Mouse (Mus musculus): ENCODE data around the gene Cfap300. TPM values are rescaled to one million over a fixed set of nuclear protein-coding genes. Genes with fewer than 3 reads are reported as not detected.

Gene Cfap300
- polyA plus RNA-seq, 2 experiments, result 9.5 to 12.5 TPM

- ATAC-seq (ENCODE audit: low FRiP score, low read depth) (no peak), DNase-seq (ENCODE audit: low spot score) (peak; percentile 26)
- Histone ChIP-seq H3K4me1 (ENCODE audit: control insufficient read depth, insufficient read depth, low read length) (no peaks in the 10 kb centered on the region), H3K27ac (replicated peaks; ENCODE audit: low read depth, low read length) (no peak overlapping the region), H3K27me3 (ENCODE audit: control insufficient read depth, insufficient read depth, low read length) (no peaks in the 10 kb centered on the region), H3K4me3 (replicated peaks; ENCODE audit: low read length) (no peak overlapping the region), H3K36me3 (ENCODE audit: control insufficient read depth, insufficient read depth, low read length) (no peaks in the 10 kb centered on the region), H3K9me3 (ENCODE audit: control insufficient read depth, low read length) (no peaks in the 10 kb centered on the region), H3K9ac (ENCODE audit: low read depth, low read length, severe bottlenecking) (no peak overlapping the region), H3K4me2 (replicated peaks; ENCODE audit: low read depth, low read length, severe bottlenecking) (no peak overlapping the region)
- no peak for TF ChIP-seq POLR2A (IDR thresholded peaks at IDR 0.05; ENCODE audit: borderline replicate concordance, extremely low read depth, insufficient read depth, insufficient read length)
- 13% methylated on average over 1 of the region's 1 CpGs for WGBS
These were observed 12.2 kb upstream of the Cfap300 start for GRCm38 (mm10) chr9:8054831-8055230.

GRCm38 (mm10) chr9:8043044-8043387 lies 393 bp upstream of the Cfap300 start:
- Histone ChIP-seq H3K4me1 (ENCODE audit: control insufficient read depth, insufficient read depth, low read length) (peaks cover 4% of the 10 kb centered on the region), H3K9ac (ENCODE audit: low read depth, low read length, severe bottlenecking) (no peak overlapping the region), H3K9me3 (ENCODE audit: control insufficient read depth, low read length) (no peaks in the 10 kb centered on the region), H3K27ac (replicated peaks; ENCODE audit: low read depth, low read length) (peak overlapping the region; percentile 65), H3K36me3 (ENCODE audit: control insufficient read depth, insufficient read depth, low read length) (no peaks in the 10 kb centered on the region), H3K4me2 (replicated peaks; ENCODE audit: low read depth, low read length, severe bottlenecking) (peak overlapping the region; percentile 54), H3K4me3 (replicated peaks; ENCODE audit: low read length) (peak overlapping the region; percentile 72), H3K27me3 (ENCODE audit: control insufficient read depth, insufficient read depth, low read length) (no peaks in the 10 kb centered on the region)
- 0 out of 2 replicates have a peak, but pooled peaks have one; percentile 11 for ATAC-seq (ENCODE audit: low FRiP score, low read depth)
- TF ChIP-seq POLR2A (IDR thresholded peaks at IDR 0.05; ENCODE audit: borderline replicate concordance, extremely low read depth, insufficient read depth, insufficient read length), result no peak
- 16% methylated on average over 5 of the region's 5 CpGs for WGBS
- DNase-seq (ENCODE audit: low spot score), result peak; percentile 5

GRCm38 (mm10) chr9:8035546-8035945 lies 7.1 kb downstream of the Cfap300 start:
- TF ChIP-seq POLR2A (IDR thresholded peaks at IDR 0.05; ENCODE audit: borderline replicate concordance, extremely low read depth, insufficient read depth, insufficient read length), result no peak
- no peak overlapping the region for H3K4me3 ChIP-seq (replicated peaks; ENCODE audit: low read length)
- no peak overlapping the region for H3K27ac ChIP-seq (replicated peaks; ENCODE audit: low read depth, low read length)
- WGBS, result 21% methylated on average over 7 of the region's 7 CpGs
- no peaks in the 10 kb centered on the region for H3K27me3 ChIP-seq (ENCODE audit: control insufficient read depth, insufficient read depth, low read length)
- H3K4me2 ChIP-seq (replicated peaks; ENCODE audit: low read depth, low read length, severe bottlenecking), result no peak overlapping the region
- H3K9ac ChIP-seq (ENCODE audit: low read depth, low read length, severe bottlenecking), result no peak overlapping the region
- no peaks in the 10 kb centered on the region for H3K9me3 ChIP-seq (ENCODE audit: control insufficient read depth, low read length)
- no peaks in the 10 kb centered on the region for H3K36me3 ChIP-seq (ENCODE audit: control insufficient read depth, insufficient read depth, low read length)
- DNase-seq (ENCODE audit: low spot score), result no peak
- H3K4me1 ChIP-seq (ENCODE audit: control insufficient read depth, insufficient read depth, low read length), result no peaks in the 10 kb centered on the region
- no peak; the same call in 1 of the 2 replicates for ATAC-seq (ENCODE audit: low FRiP score, low read depth)

DNA sequence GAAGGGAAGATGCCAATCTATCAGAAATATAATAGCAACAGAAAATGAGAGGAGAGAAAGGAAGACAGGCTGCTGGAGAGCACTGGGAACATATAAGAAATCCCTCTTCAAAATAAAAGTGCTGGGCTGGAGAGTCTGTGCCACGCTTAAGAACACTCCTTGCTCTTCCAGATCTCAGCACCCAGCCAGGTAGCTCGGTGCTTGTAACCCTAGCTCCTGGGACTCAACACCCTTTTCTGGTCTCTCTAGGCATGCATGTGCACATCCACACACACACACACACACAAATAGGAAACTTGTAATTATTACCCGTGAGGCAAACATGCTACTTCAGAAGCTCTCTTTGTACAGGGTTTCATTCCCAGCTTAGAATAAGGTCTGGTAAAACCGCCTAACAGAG lies 7.5 kb downstream of the Cfap300 start:
- no peak; the same call in 1 of the 2 replicates for ATAC-seq (ENCODE audit: low FRiP score, low read depth)
- TF ChIP-seq POLR2A (IDR thresholded peaks at IDR 0.05; ENCODE audit: borderline replicate concordance, extremely low read depth, insufficient read depth, insufficient read length), result no peak
- no peaks in the 10 kb centered on the region for H3K36me3 ChIP-seq (ENCODE audit: control insufficient read depth, insufficient read depth, low read length)
- no peak overlapping the region for H3K9ac ChIP-seq (ENCODE audit: low read depth, low read length, severe bottlenecking)
- H3K4me3 ChIP-seq (replicated peaks; ENCODE audit: low read length), result no peak overlapping the region
- no peak overlapping the region for H3K27ac ChIP-seq (replicated peaks; ENCODE audit: low read depth, low read length)
- H3K4me2 ChIP-seq (replicated peaks; ENCODE audit: low read depth, low read length, severe bottlenecking), result no peak overlapping the region
- whole genome bisulfite sequencing, result 39% methylated on average over 4 of the region's 4 CpGs
- no peak for DNase-seq (ENCODE audit: low spot score)
- H3K27me3 ChIP-seq (ENCODE audit: control insufficient read depth, insufficient read depth, low read length), result no peaks in the 10 kb centered on the region
- H3K4me1 ChIP-seq (ENCODE audit: control insufficient read depth, insufficient read depth, low read length), result no peaks in the 10 kb centered on the region
- no peaks in the 10 kb centered on the region for H3K9me3 ChIP-seq (ENCODE audit: control insufficient read depth, low read length)

DNA sequence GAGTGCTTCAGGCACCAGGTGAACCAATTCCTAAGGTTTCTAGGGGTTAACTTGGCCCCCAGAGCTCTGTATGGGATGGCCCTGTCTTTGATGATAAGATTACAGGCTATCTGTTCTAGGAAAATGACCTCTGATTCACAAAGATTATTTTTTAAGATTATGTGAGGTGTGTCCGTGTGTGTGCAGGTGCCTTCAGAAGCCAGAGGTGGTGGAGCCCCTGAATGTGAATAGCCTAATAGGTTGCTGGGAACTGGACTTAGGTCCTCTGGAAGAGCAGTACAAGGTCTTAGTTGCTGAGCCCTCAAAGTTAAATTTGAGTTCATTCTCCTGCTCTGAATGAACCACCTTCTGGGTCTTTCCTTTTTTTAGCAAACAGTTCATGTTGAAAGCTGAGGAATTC lies 8.5 kb downstream of the Cfap300 start:
- H3K27ac ChIP-seq (replicated peaks; ENCODE audit: low read depth, low read length), result no peak overlapping the region
- 62% methylated on average over 1 of the region's 1 CpGs for WGBS

DNA sequence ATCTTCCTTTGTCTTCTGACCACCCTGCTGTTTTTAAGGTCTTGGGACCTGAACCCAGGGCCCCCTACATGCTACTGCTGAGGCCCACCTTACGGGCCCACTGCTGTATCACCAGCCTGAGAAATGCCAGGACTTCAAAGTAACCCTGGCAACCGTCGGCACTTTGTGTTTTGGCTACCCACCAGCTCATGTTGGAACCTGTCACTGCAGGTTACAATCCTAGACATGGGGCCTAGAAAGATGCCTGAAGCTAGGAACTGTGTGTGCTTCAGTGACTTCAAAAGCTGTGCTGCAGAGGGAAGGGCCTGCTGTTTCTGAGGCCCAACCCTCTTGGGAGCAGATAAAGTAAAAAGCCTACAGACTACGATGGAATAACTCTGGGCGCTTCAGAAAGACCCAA lies 9.8 kb downstream of the Cfap300 start:
- H3K27me3 ChIP-seq (ENCODE audit: control insufficient read depth, insufficient read depth, low read length), result no peaks in the 10 kb centered on the region
- no peak for TF ChIP-seq POLR2A (IDR thresholded peaks at IDR 0.05; ENCODE audit: borderline replicate concordance, extremely low read depth, insufficient read depth, insufficient read length)
- no peak overlapping the region for H3K4me3 ChIP-seq (replicated peaks; ENCODE audit: low read length)
- DNase-seq (ENCODE audit: low spot score), result peak; percentile 38
- ATAC-seq (ENCODE audit: low FRiP score, low read depth), result no peak
- H3K4me1 ChIP-seq (ENCODE audit: control insufficient read depth, insufficient read depth, low read length), result no peaks in the 10 kb centered on the region
- H3K9me3 ChIP-seq (ENCODE audit: control insufficient read depth, low read length), result no peaks in the 10 kb centered on the region
- no peak overlapping the region for H3K9ac ChIP-seq (ENCODE audit: low read depth, low read length, severe bottlenecking)
- WGBS, result 53% methylated on average over 5 of the region's 5 CpGs
- no peak overlapping the region for H3K4me2 ChIP-seq (replicated peaks; ENCODE audit: low read depth, low read length, severe bottlenecking)
- H3K27ac ChIP-seq (replicated peaks; ENCODE audit: low read depth, low read length), result no peak overlapping the region
- H3K36me3 ChIP-seq (ENCODE audit: control insufficient read depth, insufficient read depth, low read length), result no peaks in the 10 kb centered on the region

More for the DNA sequence above, 8.5 kb downstream of the Cfap300 start:
- no peak overlapping the region for H3K4me2 ChIP-seq (replicated peaks; ENCODE audit: low read depth, low read length, severe bottlenecking)
- no peaks in the 10 kb centered on the region for H3K27me3 ChIP-seq (ENCODE audit: control insufficient read depth, insufficient read depth, low read length)
- ATAC-seq (ENCODE audit: low FRiP score, low read depth), result no peak
- H3K9me3 ChIP-seq (ENCODE audit: control insufficient read depth, low read length), result no peaks in the 10 kb centered on the region
- no peaks in the 10 kb centered on the region for H3K36me3 ChIP-seq (ENCODE audit: control insufficient read depth, insufficient read depth, low read length)
- no peaks in the 10 kb centered on the region for H3K4me1 ChIP-seq (ENCODE audit: control insufficient read depth, insufficient read depth, low read length)
- H3K9ac ChIP-seq (ENCODE audit: low read depth, low read length, severe bottlenecking), result no peak overlapping the region
- DNase-seq (ENCODE audit: low spot score), result no peak
- no peak overlapping the region for H3K4me3 ChIP-seq (replicated peaks; ENCODE audit: low read length)
- TF ChIP-seq POLR2A (IDR thresholded peaks at IDR 0.05; ENCODE audit: borderline replicate concordance, extremely low read depth, insufficient read depth, insufficient read length), result no peak
